Mouse (Mus musculus) lung, embryonic 16.5 days (tissue): ENCODE data around the gene Tmem8b. TPM values are rescaled to one million over a fixed set of nuclear protein-coding genes. Genes with fewer than 3 reads are reported as not detected.

Experiments used
- ATAC-seq: fragments of 200-750 bp; cut with Nextera tagmentation; 2 replicates; pipeline ENCODE4 v1.8.0; 2017; ENCODE audit warnings: low read depth, mild to moderate bottlenecking, moderate library complexity
- H3K27ac ChIP-seq: fragments of 300-500 bp; sonication (generic); 2 replicates; pipeline ENCODE4 v1.5.1; 2014; ENCODE audit warnings: mild to moderate bottlenecking, control low read depth, low read length
- H3K27me3 ChIP-seq: fragments of 300-500 bp; sonication (generic); 2 replicates; pipeline ENCODE4 v1.6.1; 2014; ENCODE audit warnings: low read depth, low read length, mixed read lengths; ENCODE audit not compliant: control insufficient read depth, insufficient read depth
- H3K36me3 ChIP-seq: fragments of 300-500 bp; sonication (generic); 2 replicates; pipeline ENCODE4 v1.6.1; 2014; ENCODE audit warnings: low read length; ENCODE audit not compliant: control insufficient read depth, insufficient read depth
- H3K4me1 ChIP-seq: fragments of 300-500 bp; sonication (generic); replicated peaks from 2 replicates; pipeline ENCODE4 v1.6.1; 2014; ENCODE audit warnings: low read length, mixed read lengths; ENCODE audit not compliant: control insufficient read depth, insufficient read depth
- H3K4me2 ChIP-seq: fragments of 300-500 bp; sonication (generic); 2 replicates; pipeline ENCODE4 v1.6.1; 2014; ENCODE audit warnings: low read depth, low read length, control low read depth
- H3K4me3 ChIP-seq: fragments of 300-500 bp; sonication (generic); 2 replicates; pipeline ENCODE4 v1.5.1; 2014; ENCODE audit warnings: mild to moderate bottlenecking, low read length, control low read depth
- H3K9ac ChIP-seq: fragments of 300-500 bp; sonication (generic); 2 replicates; pipeline ENCODE4 v1.6.1; 2014; ENCODE audit warnings: low read length, control low read depth
- H3K9me3 ChIP-seq: fragments of 300-500 bp; sonication (generic); 2 replicates; pipeline ENCODE4 v1.6.1; 2016; ENCODE audit warnings: low read length; ENCODE audit not compliant: control insufficient read depth
- WGBS: fragments of 180-500 bp; shearing (Covaris S2); extraction: QIAGEN DNeasy Blood & Tissue Kit; methylation state at CpG from one replicate; pipeline ENCODE4 v1.1.7; 2014; 5-methylcytosine and 5-hydroxymethylcytosine counted together
- polyA plus RNA-seq: library from polyadenylated mRNA; unstranded; fragments of >200 nt; fragmentation: Nextera tagmentation; extraction: Ambion mirVana; gene quantifications from 2 replicates; pipeline ENCODE4 v1.2.1, GENCODE M21; 2015

The Tmem8b gene
- polyA plus RNA-seq, 1 experiment from 2014 or later, result 4.8 TPM

- Histone ChIP-seq H3K4me2 (peak overlapping the region; percentile 71), H3K9ac (peak overlapping the region; percentile 89), H3K27me3 (no peaks in the 10 kb centered on the region), H3K27ac (peak overlapping the region; percentile 90), H3K9me3 (no peaks in the 10 kb centered on the region), H3K4me1 (peaks cover 6% of the 10 kb centered on the region), H3K4me3 (peak overlapping the region; percentile 78), H3K36me3 (peaks cover 2% of the 10 kb centered on the region; the same call in 1 of the 2 replicates)
- 5% methylated on average over 34 of the region's 34 CpGs for WGBS
- ATAC-seq, result peak; percentile 45; the same call in 1 of the 2 replicates
Measured at GRCm38 (mm10) chr4:43655656-43656338, 13.0 kb upstream of the Tmem8b start.

- H3K36me3 ChIP-seq, result peaks cover 2% of the 10 kb centered on the region; the same call in 1 of the 2 replicates
- ATAC-seq, result peak; percentile 95
- peak within 1 kb of the TSS; percentile 78 for H3K4me3 ChIP-seq
- peak within 1 kb of the TSS; percentile 71 for H3K4me2 ChIP-seq
- H3K9me3 ChIP-seq, result no peaks in the 10 kb centered on the region
- peak within 1 kb of the TSS; percentile 89 for H3K9ac ChIP-seq
- peak within 1 kb of the TSS; percentile 90 for H3K27ac ChIP-seq
- H3K27me3 ChIP-seq, result no peaks in the 10 kb centered on the region
- WGBS, result 1% methylated on average over 33 of the region's 34 CpGs
- H3K4me1 ChIP-seq, result peaks cover 6% of the 10 kb centered on the region
Measured at GRCm38 (mm10) chr4:43656339-43657109, 12.2 kb upstream of the Tmem8b start, which contains the start of gene Hint2. Gene Hint2, minus strand, starts transcription at chr4:43656466.

GRCm38 (mm10) chr4:43657146-43657545 lies 11.6 kb upstream of the Tmem8b start:
- Histone ChIP-seq H3K27ac (no peak overlapping the region), H3K27me3 (peaks cover 2% of the 10 kb centered on the region; the same call in 1 of the 2 replicates), H3K9me3 (no peaks in the 10 kb centered on the region), H3K4me2 (peak overlapping the region; percentile 49), H3K9ac (no peak overlapping the region), H3K4me3 (peak overlapping the region; percentile 78), H3K4me1 (peaks cover 6% of the 10 kb centered on the region), H3K36me3 (no peaks in the 10 kb centered on the region)
- 50% methylated on average over 4 of the region's 4 CpGs for WGBS
- no peak for ATAC-seq

- Histone ChIP-seq H3K9ac (no peak overlapping the region), H3K4me2 (no peak overlapping the region), H3K4me1 (peaks cover 10% of the 10 kb centered on the region; the same call in 1 of the 2 replicates), H3K27me3 (peaks cover 16% of the 10 kb centered on the region), H3K27ac (no peak overlapping the region), H3K4me3 (no peak overlapping the region), H3K9me3 (no peaks in the 10 kb centered on the region), H3K36me3 (no peaks in the 10 kb centered on the region)
- 19% methylated on average over 4 of the region's 4 CpGs for WGBS
- ATAC-seq, result no peak
Measured at GRCm38 (mm10) chr4:43666412-43666811, 2.4 kb upstream of the Tmem8b start.

- Histone ChIP-seq H3K9me3 (no peaks in the 10 kb centered on the region), H3K27me3 (peaks cover 9% of the 10 kb centered on the region; the same call in 1 of the 2 replicates), H3K4me1 (peaks cover 12% of the 10 kb centered on the region; the same call in 1 of the 2 replicates), H3K36me3 (no peaks in the 10 kb centered on the region), H3K27ac (peak overlapping the region; percentile 4), H3K4me2 (peak overlapping the region; percentile 68), H3K4me3 (peak overlapping the region; percentile 80), H3K9ac (peak overlapping the region; percentile 91)
- 0% methylated on average over 25 of the region's 25 CpGs for WGBS
- ATAC-seq, result peak; percentile 87
Measured at GRCm38 (mm10) chr4:43669428-43669794, 640 bp downstream of the Tmem8b start.

- Histone ChIP-seq H3K36me3 (no peaks in the 10 kb centered on the region), H3K27me3 (no peaks in the 10 kb centered on the region), H3K4me2 (no peak overlapping the region), H3K27ac (no peak overlapping the region), H3K4me3 (no peak overlapping the region), H3K9me3 (no peaks in the 10 kb centered on the region), H3K9ac (no peak overlapping the region), H3K4me1 (peaks cover 12% of the 10 kb centered on the region; the same call in 1 of the 2 replicates)
- ATAC-seq, result peak; percentile 20; the same call in 1 of the 2 replicates
- WGBS, result 8% methylated on average over 2 of the region's 2 CpGs
Measured at GRCm38 (mm10) chr4:43672070-43672469, 3.3 kb downstream of the Tmem8b start.

GRCm38 (mm10) chr4:43673703-43674102 lies 4.9 kb downstream of the Tmem8b start:
- Histone ChIP-seq H3K4me1 (peaks cover 9% of the 10 kb centered on the region; the same call in 1 of the 2 replicates), H3K27me3 (no peaks in the 10 kb centered on the region), H3K4me2 (no peak overlapping the region), H3K9ac (no peak overlapping the region), H3K36me3 (no peaks in the 10 kb centered on the region), H3K9me3 (no peaks in the 10 kb centered on the region), H3K27ac (0 out of 2 replicates have a peak overlapping the region, but pooled peaks have one; percentile 29), H3K4me3 (no peak overlapping the region)
- 70% methylated on average over 8 of the region's 8 CpGs for whole genome bisulfite sequencing
- ATAC-seq, result no peak

GRCm38 (mm10) chr4:43674974-43675373 lies 6.2 kb downstream of the Tmem8b start:
- Histone ChIP-seq H3K9me3 (no peaks in the 10 kb centered on the region), H3K4me1 (peaks cover 4% of the 10 kb centered on the region; the same call in 1 of the 2 replicates), H3K9ac (no peak overlapping the region), H3K27me3 (no peaks in the 10 kb centered on the region), H3K36me3 (no peaks in the 10 kb centered on the region), H3K4me3 (no peak overlapping the region), H3K27ac (no peak overlapping the region), H3K4me2 (no peak overlapping the region)
- no peak for ATAC-seq
- WGBS, result 71% methylated on average over 5 of the region's 5 CpGs

- ATAC-seq, result no peak
- Histone ChIP-seq H3K4me2 (no peak overlapping the region), H3K9ac (no peak overlapping the region), H3K9me3 (no peaks in the 10 kb centered on the region), H3K4me3 (no peak overlapping the region), H3K36me3 (no peaks in the 10 kb centered on the region), H3K27ac (no peak overlapping the region), H3K4me1 (0 out of 2 replicates have a peak, but pooled peaks cover 2% of the 10 kb centered on the region), H3K27me3 (no peaks in the 10 kb centered on the region)
- 68% methylated on average over 4 of the region's 4 CpGs for WGBS
Measured at GRCm38 (mm10) chr4:43675608-43676007, 6.8 kb downstream of the Tmem8b start.
